Mouse (Mus musculus) C2C12 (cell line): ENCODE data around the gene Adamtsl5.

ENCODE experiments used
- CEBPB ChIP-seq: IDR thresholded peaks from one replicate; pipeline ENCODE4 v1.6.1; 2011; ENCODE audit warnings: low read depth, mild to moderate bottlenecking, control low read depth, moderate library complexity
- CTCF ChIP-seq: IDR thresholded peaks from one replicate; pipeline ENCODE4 v1.5.1; 2011; ENCODE audit not compliant: control insufficient read depth, insufficient read depth, insufficient read length
- FOSL1 ChIP-seq: IDR thresholded peaks from one replicate; pipeline ENCODE4 v1.8.0; 2011; ENCODE audit warnings: mild to moderate bottlenecking, low read length; ENCODE audit not compliant: poor library complexity, insufficient read depth, severe bottlenecking
- MAX ChIP-seq: IDR thresholded peaks from one replicate; pipeline ENCODE4 v1.6.1; 2011; ENCODE audit warnings: mild to moderate bottlenecking, control low read depth
- MYOD1 ChIP-seq: IDR thresholded peaks from one replicate; pipeline ENCODE4 v1.6.1; 2011; ENCODE audit warnings: low read depth; ENCODE audit not compliant: control insufficient read depth, insufficient read length
- MYOG ChIP-seq: IDR thresholded peaks from one replicate; pipeline ENCODE4 v1.6.1; 2011; ENCODE audit not compliant: control insufficient read depth, insufficient read length; ENCODE audit errors: extremely low read depth
- USF1 ChIP-seq: IDR thresholded peaks from one replicate; pipeline ENCODE4 v1.6.1; 2011; ENCODE audit warnings: low read depth, mild to moderate bottlenecking, control low read depth, moderate library complexity

- TF ChIP-seq CTCF (no peak), MAX (no peak), CEBPB (no peak), USF1 (no peak), MYOD1 (no peak), MYOG (no peak), FOSL1 (no peak)
These were observed 36.0 kb upstream of the Adamtsl5 start for GRCm38 (mm10) chr10:80384115-80384639.
